Mouse (Mus musculus) heart, embryonic 10.5 days (tissue): ENCODE measurements at regions not wholly inside any gene's neighbourhood (a gene's known extent, or its start where the extent isn't known, plus 50 kb on each side); places are given as distances from the start of the nearest gene placed in this dataset.

ENCODE experiments used
- DNase-seq: peaks from one replicate; pipeline ENCODE4 v3.0.0-alpha.2; 2017; ENCODE audit warnings: low spot score
- H3K27ac ChIP-seq: fragments of 300-500 bp; sonication (generic); 2 replicates; pipeline ENCODE4 v1.5.1; 2016; ENCODE audit warnings: mild to moderate bottlenecking
- H3K27me3 ChIP-seq: fragments of 300-500 bp; sonication (generic); 2 replicates; pipeline ENCODE4 v1.6.1; 2016; ENCODE audit warnings: mild to moderate bottlenecking; ENCODE audit not compliant: poor library complexity, insufficient read depth, severe bottlenecking
- H3K36me3 ChIP-seq: fragments of 300-500 bp; sonication (generic); 2 replicates; pipeline ENCODE4 v1.6.1; 2016; ENCODE audit warnings: mild to moderate bottlenecking, moderate library complexity
- H3K4me1 ChIP-seq: fragments of 300-500 bp; sonication (generic); 2 replicates; pipeline ENCODE4 v1.6.1; 2016; ENCODE audit warnings: mild to moderate bottlenecking
- H3K4me3 ChIP-seq: fragments of 300-500 bp; sonication (generic); 2 replicates; pipeline ENCODE4 v1.5.1; 2016; ENCODE audit warnings: mild to moderate bottlenecking, moderate library complexity
- H3K9me3 ChIP-seq: fragments of 300-500 bp; sonication (generic); 2 replicates; pipeline ENCODE4 v1.6.1; 2016; ENCODE audit warnings: mild to moderate bottlenecking, moderate library complexity
- WGBS: fragments of 180-500 bp; shearing (Covaris S2); methylation state at CpG from one replicate; pipeline ENCODE4 v1.1.7; 2016; 5-methylcytosine and 5-hydroxymethylcytosine counted together

DNA sequence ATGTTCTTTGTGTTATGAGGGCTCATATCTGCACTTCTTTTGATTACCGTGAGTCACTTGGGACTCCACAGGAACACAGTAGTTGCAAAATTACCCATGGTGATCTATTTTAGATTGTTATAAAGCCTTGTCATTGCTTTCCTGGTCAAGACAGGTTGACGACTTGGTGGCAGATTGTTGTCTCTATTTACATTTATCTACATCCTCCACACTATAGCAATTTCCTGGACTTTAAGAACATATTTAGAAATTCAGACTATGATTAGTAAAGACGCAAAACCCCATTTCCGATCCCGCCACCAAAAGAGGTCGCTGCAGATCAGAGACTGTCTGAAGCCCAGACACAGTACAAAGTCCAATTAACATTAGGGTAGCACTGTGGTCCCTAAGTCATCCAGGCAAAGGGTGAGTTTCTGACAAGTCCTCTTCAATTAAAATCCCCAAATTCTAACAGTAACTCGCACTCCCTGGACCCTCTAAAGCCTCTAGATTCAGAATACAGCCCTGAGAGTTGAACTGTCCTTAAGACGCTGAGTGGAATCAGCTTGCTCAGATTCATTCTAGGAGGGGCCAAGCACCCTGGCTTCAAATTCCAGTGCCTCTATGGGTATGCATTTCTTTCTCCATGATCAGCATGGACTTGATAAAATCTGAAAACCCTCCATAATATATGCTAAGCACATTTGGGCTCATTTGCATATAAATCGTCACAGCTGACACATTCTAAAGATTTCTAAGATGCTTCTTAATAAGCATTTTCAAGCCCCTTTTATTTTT is 461.9 kb upstream of the BC052040 start:
- no peaks in the 10 kb centered on the region for H3K4me1 ChIP-seq
- no peaks in the 10 kb centered on the region for H3K27me3 ChIP-seq
- no peak overlapping the region for H3K27ac ChIP-seq
- no peak for DNase-seq
- no peak overlapping the region for H3K4me3 ChIP-seq
- no peaks in the 10 kb centered on the region for H3K36me3 ChIP-seq
- H3K9me3 ChIP-seq: no peaks in the 10 kb centered on the region
- 76% methylated on average over 9 of the region's 9 CpGs for whole genome bisulfite sequencing

DNA sequence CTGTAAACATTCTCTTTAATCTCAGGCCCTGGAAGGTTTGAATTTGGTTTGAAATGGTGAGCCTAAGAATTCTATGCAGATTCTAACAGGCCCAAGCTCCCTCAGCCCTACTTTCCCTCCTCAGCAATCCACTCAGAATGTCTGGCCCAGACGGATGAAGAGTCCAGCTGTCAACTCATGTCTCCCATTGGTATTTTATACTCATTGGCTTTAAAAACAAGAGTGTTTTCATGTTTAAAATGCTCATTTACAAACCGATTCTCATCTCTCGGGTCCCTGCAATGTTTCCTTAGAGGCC is 461.4 kb upstream of the BC052040 start:
- DNase-seq: no peak
- no peak overlapping the region for H3K4me3 ChIP-seq
- H3K36me3 ChIP-seq: no peaks in the 10 kb centered on the region
- H3K9me3 ChIP-seq: no peaks in the 10 kb centered on the region
- H3K27ac ChIP-seq: no peak overlapping the region
- no peaks in the 10 kb centered on the region for H3K27me3 ChIP-seq
- 65% methylated on average over 3 of the region's 3 CpGs for WGBS
- H3K4me1 ChIP-seq: no peaks in the 10 kb centered on the region

DNA sequence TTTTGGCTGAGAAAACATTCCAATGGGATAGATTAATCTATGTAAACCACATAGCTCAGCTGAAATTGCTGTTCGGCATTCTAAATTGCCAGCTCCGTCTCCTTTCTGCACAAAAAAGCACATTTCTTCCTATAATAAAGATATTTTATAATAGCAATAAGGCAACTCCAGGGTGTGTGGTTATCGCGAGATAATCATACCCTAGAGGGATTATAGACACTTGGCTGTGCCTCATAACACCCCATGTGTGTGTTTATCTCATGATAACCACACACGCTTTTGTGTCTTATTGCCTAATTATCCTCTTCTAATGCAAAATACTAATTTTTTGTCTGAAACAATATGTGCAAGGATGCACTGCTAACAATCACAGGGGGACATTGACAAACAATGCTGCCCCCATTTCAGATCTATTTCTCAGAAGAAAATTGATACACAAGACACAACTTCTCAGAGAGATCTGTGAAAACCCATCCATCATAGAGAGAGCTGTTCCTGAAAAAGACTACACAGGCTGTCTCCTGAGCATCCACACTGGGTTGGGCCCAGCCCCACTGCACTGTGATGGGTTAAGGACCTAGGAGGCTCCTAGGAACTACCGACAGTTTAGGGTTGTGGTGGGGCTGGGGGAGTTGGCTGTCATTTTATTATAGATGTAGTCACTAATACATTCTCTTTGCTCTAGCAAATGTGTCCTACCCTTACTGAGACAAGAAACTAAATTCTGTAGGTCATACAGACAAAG is 454.7 kb upstream of the BC052040 start:
- Histone ChIP-seq H3K4me3 (no peak overlapping the region), H3K27ac (no peak overlapping the region), H3K36me3 (no peaks in the 10 kb centered on the region), H3K9me3 (no peaks in the 10 kb centered on the region), H3K27me3 (no peaks in the 10 kb centered on the region), H3K4me1 (no peaks in the 10 kb centered on the region)
- DNase-seq: no peak
- WGBS: 86% methylated on average over 6 of the region's 6 CpGs

DNA sequence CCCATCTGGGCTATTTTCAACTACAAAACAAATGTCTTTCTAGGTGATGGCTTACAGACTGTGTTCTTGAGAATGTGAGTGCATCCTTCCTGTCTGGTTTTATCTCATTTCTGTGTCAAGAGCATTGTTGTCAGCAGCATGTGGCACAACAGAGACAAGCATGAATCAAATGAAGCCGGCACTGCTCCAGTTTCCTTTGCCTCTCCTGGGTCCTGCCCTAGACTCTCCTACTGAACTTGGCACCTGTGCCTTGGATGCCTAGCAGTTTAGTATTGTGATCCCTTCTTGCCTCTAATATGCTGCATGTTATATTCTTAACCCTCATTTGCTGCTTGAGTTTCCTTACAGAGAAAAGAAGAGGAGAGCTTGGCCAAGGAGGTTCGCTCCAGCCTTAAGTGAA is 449.8 kb upstream of the BC052040 start:
- WGBS: 39% methylated on average over 2 of the region's 2 CpGs
- no peak overlapping the region for H3K4me3 ChIP-seq
- H3K27ac ChIP-seq: no peak overlapping the region
- DNase-seq: no peak
- H3K36me3 ChIP-seq: no peaks in the 10 kb centered on the region
- no peaks in the 10 kb centered on the region for H3K27me3 ChIP-seq
- H3K4me1 ChIP-seq: no peaks in the 10 kb centered on the region
- no peaks in the 10 kb centered on the region for H3K9me3 ChIP-seq

DNA sequence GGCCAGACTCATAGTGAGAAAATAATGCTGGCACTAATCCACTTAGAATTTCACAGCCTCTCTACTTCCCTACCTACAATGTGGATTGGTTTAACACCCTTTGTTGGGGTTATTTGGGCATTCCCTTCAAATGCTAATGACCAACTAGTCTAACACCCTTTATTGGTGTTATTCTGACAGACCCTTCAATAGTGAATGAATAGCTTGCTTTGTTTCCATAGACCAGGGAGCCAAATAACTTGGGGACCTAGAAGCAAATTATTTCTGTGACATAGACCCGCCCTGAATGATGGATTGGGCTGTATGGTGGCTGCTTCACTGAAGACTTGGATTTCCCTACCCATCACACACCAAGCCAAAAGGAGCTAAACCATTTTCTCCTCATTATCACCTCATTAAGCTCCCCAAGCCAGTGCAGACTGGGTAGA is 449.3 kb upstream of the BC052040 start:
- Histone ChIP-seq H3K4me3 (no peak overlapping the region), H3K4me1 (no peaks in the 10 kb centered on the region), H3K27me3 (no peaks in the 10 kb centered on the region), H3K9me3 (no peaks in the 10 kb centered on the region), H3K27ac (no peak overlapping the region), H3K36me3 (no peaks in the 10 kb centered on the region)
- DNase-seq: no peak
- 31% methylated on average over 1 of the region's 1 CpGs for WGBS

DNA sequence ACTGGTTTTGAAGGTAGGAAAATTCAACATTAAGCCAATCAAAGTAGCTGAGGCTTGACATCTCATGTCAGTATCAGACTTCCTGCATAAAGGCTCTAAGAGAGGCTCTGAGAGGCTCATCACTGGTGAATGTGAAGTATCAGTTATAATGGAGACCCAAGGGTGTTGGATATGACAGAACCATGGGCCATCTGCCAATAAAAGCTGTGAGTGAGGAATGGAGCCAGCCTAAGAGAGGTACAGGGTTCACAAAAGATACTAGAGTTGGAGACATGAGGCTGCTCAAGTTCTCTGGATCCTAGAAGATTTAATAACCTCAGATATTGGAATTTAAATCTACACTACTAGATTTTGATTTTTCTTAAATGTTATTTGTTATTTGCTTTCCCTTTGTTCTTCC is 440.1 kb upstream of the BC052040 start:
- DNase-seq: no peak
- no peak overlapping the region for H3K4me3 ChIP-seq
- no peak overlapping the region for H3K27ac ChIP-seq
- no peaks in the 10 kb centered on the region for H3K9me3 ChIP-seq
- no peaks in the 10 kb centered on the region for H3K36me3 ChIP-seq
- no peaks in the 10 kb centered on the region for H3K27me3 ChIP-seq
- H3K4me1 ChIP-seq: no peaks in the 10 kb centered on the region

DNA sequence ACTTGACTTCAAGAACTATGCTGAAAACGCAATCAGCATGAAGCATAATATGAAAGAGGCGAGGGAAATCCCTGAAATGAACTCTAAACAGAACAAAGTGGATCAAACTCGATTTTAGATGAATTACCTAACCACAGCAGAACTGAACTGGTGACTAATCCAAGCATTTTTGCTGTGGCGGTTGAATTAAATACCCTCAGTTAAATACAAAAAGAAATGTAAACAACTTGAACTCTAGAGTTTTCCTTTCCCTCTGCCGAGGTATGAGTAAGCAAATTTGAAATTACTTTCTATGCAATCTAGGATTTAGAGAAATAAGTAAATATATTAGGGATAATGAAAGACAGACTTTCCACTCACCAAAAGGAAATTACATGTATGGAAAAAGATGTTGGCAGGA is 409.4 kb upstream of the BC052040 start:
- Histone ChIP-seq H3K4me1 (no peaks in the 10 kb centered on the region), H3K36me3 (no peaks in the 10 kb centered on the region), H3K27me3 (no peaks in the 10 kb centered on the region), H3K4me3 (no peak overlapping the region), H3K9me3 (no peaks in the 10 kb centered on the region), H3K27ac (no peak overlapping the region)
- DNase-seq: no peak
- WGBS: 78% methylated on average over 5 of the region's 5 CpGs

DNA sequence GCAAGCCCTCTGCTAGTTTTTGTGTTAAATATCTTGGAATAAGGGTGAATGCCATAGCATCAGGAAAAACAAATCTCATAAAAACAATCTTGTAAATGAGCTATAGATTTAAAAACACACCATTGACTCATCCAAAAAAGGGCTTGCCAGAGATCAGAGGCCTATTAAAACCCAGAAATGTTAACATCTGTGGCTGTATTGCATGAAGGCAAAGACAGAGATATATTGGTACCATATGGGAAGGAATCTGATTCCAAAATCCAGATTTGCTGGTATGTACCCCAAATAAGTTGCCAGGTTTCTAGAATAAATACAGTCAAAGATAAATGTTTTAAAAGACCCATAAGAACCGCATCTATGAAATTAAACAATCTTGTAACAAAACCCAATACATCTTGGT is 404.4 kb upstream of the BC052040 start:
- no peaks in the 10 kb centered on the region for H3K9me3 ChIP-seq
- H3K4me1 ChIP-seq: no peaks in the 10 kb centered on the region
- 82% methylated on average over 1 of the region's 1 CpGs for WGBS
- no peak overlapping the region for H3K4me3 ChIP-seq
- DNase-seq: no peak
- H3K27me3 ChIP-seq: no peaks in the 10 kb centered on the region
- no peaks in the 10 kb centered on the region for H3K36me3 ChIP-seq
- no peak overlapping the region for H3K27ac ChIP-seq

DNA sequence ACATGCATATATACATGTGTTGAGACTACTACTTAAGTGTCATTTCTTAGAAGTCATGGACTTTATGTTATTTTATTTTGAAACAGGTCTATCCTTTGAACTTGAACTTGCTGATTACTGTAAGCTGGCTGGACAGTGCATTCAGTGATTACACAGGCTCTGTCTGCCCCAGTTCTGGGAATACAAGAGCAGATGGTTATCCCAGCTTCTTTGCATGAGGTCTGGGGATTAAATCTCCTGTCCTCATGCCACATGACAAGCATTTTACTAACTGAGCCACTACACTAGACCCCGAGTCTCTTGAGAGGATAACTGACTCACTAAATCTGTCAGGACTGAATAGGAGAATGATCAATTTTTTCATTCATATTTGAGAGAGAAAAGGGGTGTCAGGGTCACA is 403.6 kb upstream of the BC052040 start:
- H3K9me3 ChIP-seq: no peaks in the 10 kb centered on the region
- 59% methylated on average over 1 of the region's 1 CpGs for WGBS
- no peak for DNase-seq
- no peaks in the 10 kb centered on the region for H3K27me3 ChIP-seq
- H3K4me1 ChIP-seq: no peaks in the 10 kb centered on the region
- H3K27ac ChIP-seq: no peak overlapping the region
- no peaks in the 10 kb centered on the region for H3K36me3 ChIP-seq
- H3K4me3 ChIP-seq: no peak overlapping the region

DNA sequence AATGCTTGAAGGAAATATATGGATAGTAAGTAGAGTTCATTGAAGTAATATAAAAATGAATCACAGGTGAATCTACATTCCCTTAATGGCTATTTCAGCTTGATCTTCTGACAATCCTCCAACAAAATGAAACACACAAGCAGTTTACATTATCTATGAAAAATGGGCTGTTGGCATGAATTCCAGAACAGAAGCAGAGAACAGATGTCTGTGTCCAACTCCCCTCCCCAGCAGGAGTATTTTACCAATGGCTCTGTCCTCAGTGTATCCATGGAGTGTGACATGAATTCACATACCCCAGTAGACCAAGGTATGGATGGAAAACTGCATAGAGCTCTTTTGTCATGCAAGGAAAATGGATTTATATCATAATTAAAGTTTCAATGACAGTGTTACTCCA is 370.3 kb upstream of the BC052040 start:
- Histone ChIP-seq H3K4me3 (no peak overlapping the region), H3K27me3 (no peaks in the 10 kb centered on the region), H3K4me1 (peaks cover 4% of the 10 kb centered on the region), H3K27ac (no peak overlapping the region), H3K36me3 (no peaks in the 10 kb centered on the region), H3K9me3 (no peaks in the 10 kb centered on the region)
- DNase-seq: no peak

DNA sequence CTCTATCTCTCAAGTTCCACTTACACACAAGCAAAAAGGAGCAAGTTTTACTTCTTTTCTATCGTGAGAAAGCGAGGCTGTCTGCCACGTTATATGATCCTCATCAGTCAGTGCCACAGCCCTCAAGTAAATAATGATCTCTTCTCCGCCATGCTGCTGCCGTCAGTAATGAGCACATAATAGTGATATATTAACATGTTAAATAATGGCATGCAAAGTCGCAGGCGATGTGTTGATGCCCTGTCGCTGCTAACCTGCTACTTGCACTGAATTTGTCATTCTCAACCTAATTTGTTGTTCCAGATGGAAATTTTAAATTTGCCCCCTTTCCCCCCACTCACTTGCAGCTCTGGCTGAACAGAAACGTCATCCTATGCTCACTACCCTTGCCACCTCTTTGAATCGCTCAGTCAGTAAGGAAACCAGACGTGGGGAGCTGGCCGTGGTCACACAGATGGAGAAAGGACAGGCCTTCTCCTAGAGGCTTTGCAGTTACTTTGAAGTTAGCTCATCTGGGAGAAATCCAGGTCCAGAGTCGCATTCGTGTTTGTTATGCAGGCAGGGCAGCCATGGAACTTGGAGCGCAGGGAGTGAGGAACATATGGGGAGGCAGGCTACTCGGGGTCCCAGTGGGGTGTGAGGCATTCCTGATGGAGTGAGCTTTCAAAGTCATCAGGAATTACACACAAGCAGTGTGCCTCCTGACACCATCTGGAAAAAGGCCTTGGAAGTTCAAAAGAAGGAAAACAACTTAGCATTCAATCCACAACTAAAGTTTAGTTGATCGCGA is 368.1 kb upstream of the BC052040 start:
- DNase-seq: no peak

DNA sequence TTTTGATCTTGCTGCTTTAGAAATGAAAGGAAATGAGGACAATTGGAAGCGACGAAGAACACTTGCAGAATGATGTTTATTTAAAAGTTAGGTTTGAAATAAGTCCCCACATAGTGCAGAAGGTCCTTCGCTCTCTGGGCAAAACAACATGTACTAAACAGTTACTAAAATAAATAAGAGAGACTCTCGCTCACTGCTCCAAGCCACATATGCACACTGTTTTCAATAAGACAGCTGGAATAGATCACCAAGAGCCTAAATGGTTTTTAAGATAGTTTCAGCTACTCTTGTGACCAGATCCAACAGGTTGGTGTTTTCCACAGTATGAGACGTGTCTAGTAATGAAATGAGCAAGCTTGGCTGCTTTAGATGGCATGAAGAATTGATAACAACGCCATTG is 367.2 kb upstream of the BC052040 start:
- no peaks in the 10 kb centered on the region for H3K27me3 ChIP-seq
- 75% methylated on average over 6 of the region's 6 CpGs for WGBS
- H3K36me3 ChIP-seq: no peaks in the 10 kb centered on the region
- H3K4me1 ChIP-seq: peaks cover 4% of the 10 kb centered on the region
- DNase-seq: no peak
- H3K9me3 ChIP-seq: no peaks in the 10 kb centered on the region
- no peak overlapping the region for H3K4me3 ChIP-seq
- H3K27ac ChIP-seq: no peak overlapping the region

More for the DNA sequence above, 368.1 kb upstream of the BC052040 start:
- no peaks in the 10 kb centered on the region for H3K9me3 ChIP-seq
- H3K36me3 ChIP-seq: no peaks in the 10 kb centered on the region
- 45% methylated on average over 18 of the region's 18 CpGs for WGBS
- H3K4me3 ChIP-seq: no peak overlapping the region
- H3K4me1 ChIP-seq: peaks cover 4% of the 10 kb centered on the region
- no peaks in the 10 kb centered on the region for H3K27me3 ChIP-seq
- no peak overlapping the region for H3K27ac ChIP-seq

DNA sequence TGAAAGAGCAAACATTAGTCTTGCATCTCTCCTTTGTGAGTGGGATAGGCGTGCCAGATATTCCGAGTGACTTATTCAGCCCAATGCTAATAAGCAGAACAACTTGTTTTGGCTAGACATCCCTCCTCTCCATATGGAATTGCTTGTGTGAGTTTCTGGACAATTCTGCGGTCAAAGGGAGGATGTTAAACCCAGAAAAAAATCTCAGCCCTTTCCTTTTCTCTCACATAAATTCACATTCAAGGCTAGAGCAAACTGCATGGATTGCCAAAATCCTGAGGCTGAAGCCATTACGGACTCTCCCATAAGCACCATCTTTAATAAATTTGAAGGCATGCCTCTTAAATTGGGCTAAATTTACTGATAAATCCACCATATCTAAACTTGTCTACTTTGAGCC is 351.5 kb upstream of the BC052040 start:
- H3K27ac ChIP-seq: no peak overlapping the region
- H3K36me3 ChIP-seq: no peaks in the 10 kb centered on the region
- H3K27me3 ChIP-seq: no peaks in the 10 kb centered on the region
- no peaks in the 10 kb centered on the region; the same call in 1 of the 2 replicates for H3K9me3 ChIP-seq
- 73% methylated on average over 4 of the region's 4 CpGs for WGBS
- no peaks in the 10 kb centered on the region for H3K4me1 ChIP-seq
- no peak for DNase-seq
- H3K4me3 ChIP-seq: no peak overlapping the region
